In the genomic region with DNA sequence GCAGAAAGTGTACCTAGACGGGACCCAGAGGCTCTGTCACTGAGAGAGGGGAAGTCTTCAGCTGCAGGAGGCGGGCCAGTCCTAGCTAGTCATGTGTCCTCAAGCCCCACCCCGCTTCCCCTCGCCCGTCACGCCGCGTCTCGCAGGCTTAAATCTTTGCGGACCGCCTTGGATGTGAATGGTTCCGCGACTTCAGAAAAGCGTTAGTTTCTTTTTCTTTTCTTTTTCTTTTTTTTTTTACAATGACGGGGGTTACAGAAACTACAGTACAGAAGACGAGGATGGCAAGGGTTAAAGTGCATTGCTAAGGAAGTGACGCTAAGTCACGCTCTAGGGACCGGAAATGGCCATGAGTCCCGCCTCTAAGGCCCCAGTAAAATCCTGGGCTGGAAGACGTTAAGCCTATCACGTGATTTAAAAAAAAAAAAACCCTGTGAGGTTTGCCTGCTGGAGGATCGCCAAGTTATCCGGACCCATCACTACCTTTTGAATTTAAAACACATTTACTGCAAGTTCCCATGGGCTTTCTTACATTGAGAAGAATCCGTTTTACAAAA, we compare ENCODE assay signal across 8 mouse cellular contexts. TPM values are rescaled to one million over a fixed set of nuclear protein-coding genes. Genes with fewer than 3 reads are reported as not detected.
A peak's percentile ranks its signal among the peaks of the same experiment; 100 is the strongest.
DNase-seq lines count a peak whose midpoint lies in the region; ATAC-seq lines count a peak whose summit lies in the region.

No protein-coding gene starts in this region.

- no peaks in the 10 kb centered on the region for H3K9me3 ChIP-seq in hindbrain, embryonic 15.5 days

- H3K9ac ChIP-seq in hindbrain, embryonic 15.5 days, result peak overlapping the region; percentile 84

- H3K4me2 ChIP-seq in hindbrain, embryonic 15.5 days, result peak overlapping the region; percentile 78

- under 1% methylated on average over 25 of the region's 25 CpGs for WGBS in hindbrain, embryonic 15.5 days

- peaks cover 34% of the 10 kb centered on the region for H3K4me1 ChIP-seq in hindbrain, embryonic 15.5 days (replicated peaks)

- peak overlapping the region; percentile 100 for H3K4me3 ChIP-seq in hindbrain, embryonic 15.5 days

- H3K36me3 ChIP-seq in hindbrain, embryonic 15.5 days, result no peaks in the 10 kb centered on the region

- no peaks in the 10 kb centered on the region for H3K27me3 ChIP-seq in hindbrain, embryonic 15.5 days

- peak overlapping the region; percentile 99 for H3K27ac ChIP-seq in hindbrain, embryonic 15.5 days (replicated peaks)

- ATAC-seq in hindbrain, embryonic 15.5 days (ENCODE audit: low FRiP score, low read depth), result peak; percentile 91

- peak; percentile 88 for DNase-seq in T-cell, adult 2 months (ENCODE audit: low spot score)
- DNase-seq in cerebellum, postnatal 36 days, result peak; percentile 85
- DNase-seq in frontal cortex, postnatal 36 days (ENCODE audit: low spot score in 2 of 2), result peak; percentile 88 to 92
- DNase-seq in left cerebral cortex, adult 11 months (ENCODE audit: low spot score), result peak; percentile 91
- peak; percentile 89 to 91 for DNase-seq in lung, postnatal 4 days
- peak; percentile 88 for DNase-seq in retina, postnatal 7 days (ENCODE audit: low read depth, low spot score)
- peak; percentile 82 for DNase-seq in urinary bladder, adult 2 months (ENCODE audit: low spot score)

RNA-seq across cellular contexts. Expression of a gene that starts 0.4 kb away (rescaled TPM):
- polyA plus RNA-seq in hindbrain, embryonic 15.5 days (2015; fragmentation: Nextera tagmentation; extraction: Ambion mirVana), result 129 and 131 TPM in 2 replicates
- polyA plus RNA-seq in urinary bladder, adult 2 months (2012; rRNA removed), result 38.7 and 40.5 TPM in 2 replicates

RNA-seq across cellular contexts. Expression of a gene that starts 0.6 kb away (rescaled TPM):
- polyA plus RNA-seq in hindbrain, embryonic 15.5 days (2015; fragmentation: Nextera tagmentation; extraction: Ambion mirVana), result 62.4 and 64.9 TPM in 2 replicates
- polyA plus RNA-seq in urinary bladder, adult 2 months (2012; rRNA removed), result 20.7 and 31.9 TPM in 2 replicates

RNA-seq across cellular contexts. Expression of a gene that starts 34.0 kb away (rescaled TPM):
- 2.4 and 3.0 TPM in 2 replicates for polyA plus RNA-seq in hindbrain, embryonic 15.5 days (2015; fragmentation: Nextera tagmentation; extraction: Ambion mirVana)
- 8.6 and 10.7 TPM in 2 replicates for polyA plus RNA-seq in urinary bladder, adult 2 months (2012; rRNA removed)

Comparison
In these comparisons a context has a peak if more than half of its experiments do, and no peak if none do; other contexts are left out.
1. Peak in every context shown above with its lines: DNase-seq, ATAC-seq, H3K4me3 ChIP-seq and H3K27ac ChIP-seq.